Mouse (Mus musculus) midbrain, embryonic 14.5 days (tissue): Measurements from ENCODE around the gene Prr32. TPM values are rescaled to one million over a fixed set of nuclear protein-coding genes. Genes with fewer than 3 reads are reported as not detected.

Experiments
- ATAC-seq: fragments of 200-750 bp; cut with Nextera tagmentation; 2 replicates; pipeline ENCODE4 v1.8.0; 2017; ENCODE audit warnings: moderate number of reproducible peaks, moderate library complexity; ENCODE audit not compliant: low FRiP score, low TSS enrichment
- DNase-seq: peaks from one replicate; pipeline ENCODE4 v3.0.0-alpha.2; 2015
- H3K27ac ChIP-seq: fragments of 300-500 bp; sonication (generic); replicated peaks from 2 replicates; pipeline ENCODE4 v1.5.1; 2014; ENCODE audit warnings: mild to moderate bottlenecking, low read depth, low read length, moderate library complexity
- H3K27me3 ChIP-seq: fragments of 300-500 bp; sonication (generic); 2 replicates; pipeline ENCODE4 v1.6.1; 2014; ENCODE audit warnings: low read length, control low read depth, mixed read lengths; ENCODE audit not compliant: control insufficient read depth, insufficient read depth
- H3K36me3 ChIP-seq: fragments of 300-500 bp; sonication (generic); 2 replicates; pipeline ENCODE4 v1.6.1; 2014; ENCODE audit warnings: low read length, control low read depth; ENCODE audit not compliant: control insufficient read depth, insufficient read depth
- H3K4me1 ChIP-seq: fragments of 300-500 bp; sonication (generic); 2 replicates; pipeline ENCODE4 v1.6.1; 2014; ENCODE audit warnings: mild to moderate bottlenecking, antibody characterized with exemption, low read length, control low read depth; ENCODE audit not compliant: control insufficient read depth, insufficient read depth
- H3K4me2 ChIP-seq: fragments of 300-500 bp; sonication (generic); 2 replicates; pipeline ENCODE4 v1.6.1; 2014; ENCODE audit warnings: mild to moderate bottlenecking, low read length, moderate library complexity
- H3K4me3 ChIP-seq: fragments of 300-500 bp; sonication (generic); replicated peaks from 2 replicates; pipeline ENCODE4 v1.5.1; 2014; ENCODE audit warnings: low read depth, low read length
- H3K9ac ChIP-seq: fragments of 300-500 bp; sonication (generic); replicated peaks from 2 replicates; pipeline ENCODE4 v1.6.1; 2014; ENCODE audit warnings: mild to moderate bottlenecking, low read length, moderate library complexity
- H3K9me3 ChIP-seq: fragments of 300-500 bp; sonication (generic); 2 replicates; pipeline ENCODE4 v1.6.1; 2016; ENCODE audit warnings: low read length, control low read depth, mixed read lengths; ENCODE audit not compliant: control insufficient read depth
- WGBS: fragments of 180-500 bp; shearing (Covaris S2); extraction: QIAGEN DNeasy Blood & Tissue Kit; methylation state at CpG from one replicate; pipeline ENCODE4 v1.1.7; 2014; 5-methylcytosine and 5-hydroxymethylcytosine counted together
- polyA plus RNA-seq: library from polyadenylated mRNA; unstranded; fragments of >200 nt; fragmentation: Nextera tagmentation; extraction: Ambion mirVana; gene quantifications from 2 replicates; pipeline ENCODE4 v1.2.1, GENCODE M21; 2014

Prr32 gene
- 0.27 and 0.51 TPM in 2 replicates for polyA plus RNA-seq

DNA sequence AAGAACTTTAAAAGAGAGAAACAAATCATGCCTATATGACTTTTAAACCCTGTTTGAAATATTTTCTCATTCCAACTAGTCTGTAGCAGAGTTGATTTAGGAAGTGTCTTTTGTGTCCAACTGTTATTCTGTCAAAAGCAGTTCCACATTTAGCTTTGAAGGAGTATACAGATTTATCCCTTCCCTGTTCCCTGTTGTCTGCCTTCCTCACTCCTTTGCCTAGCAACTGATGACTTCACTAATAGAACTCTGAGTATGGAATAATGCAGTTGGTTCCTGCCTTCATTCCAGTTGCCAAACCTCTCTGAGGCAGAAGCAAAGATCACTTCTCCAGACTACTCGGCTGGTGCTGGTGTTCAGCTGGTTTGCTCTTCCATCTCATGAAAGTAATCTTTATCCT, at the start of gene Prr32:
Gene Prr32 (plus strand): TSS at position 301 of the 400 bp plus-strand sequence.
- 72% methylated on average over 1 of the region's 1 CpGs for WGBS
- H3K27me3 ChIP-seq = no peaks in the 10 kb centered on the region

More for the DNA sequence above, at the start of gene Prr32:
- no peak within 1 kb of the TSS for H3K4me2 ChIP-seq
- H3K4me1 ChIP-seq = no peaks in the 10 kb centered on the region
- no peak for ATAC-seq
- no peak within 1 kb of the TSS for H3K9ac ChIP-seq
- no peak within 1 kb of the TSS for H3K4me3 ChIP-seq
- no peaks in the 10 kb centered on the region for H3K9me3 ChIP-seq
- H3K36me3 ChIP-seq = no peaks in the 10 kb centered on the region
- peak; percentile 4 for DNase-seq
- H3K27ac ChIP-seq = no peak within 1 kb of the TSS
